Mouse (Mus musculus) cerebellum, adult 11-12 months (tissue): ENCODE measurements at regions not wholly inside any gene's neighbourhood (a gene's known extent, or its start where the extent isn't known, plus 50 kb on each side); places are given as distances from the start of the nearest gene placed in this dataset.
A peak's percentile ranks its signal among the peaks of the same experiment; 100 is the strongest.

Experiments used
- DNase-seq: peaks from one replicate; pipeline ENCODE4 v3.0.0; 2022

- DNase-seq, result peak; percentile 3
These were observed 77.3 kb upstream of the Pmfbp1 start for GRCm38 (mm10) chr8:109416327-109417100.

GRCm38 (mm10) chr8:109417222-109417621, 76.6 kb upstream of the Pmfbp1 start:
- peak; percentile 6 for DNase-seq

DNA sequence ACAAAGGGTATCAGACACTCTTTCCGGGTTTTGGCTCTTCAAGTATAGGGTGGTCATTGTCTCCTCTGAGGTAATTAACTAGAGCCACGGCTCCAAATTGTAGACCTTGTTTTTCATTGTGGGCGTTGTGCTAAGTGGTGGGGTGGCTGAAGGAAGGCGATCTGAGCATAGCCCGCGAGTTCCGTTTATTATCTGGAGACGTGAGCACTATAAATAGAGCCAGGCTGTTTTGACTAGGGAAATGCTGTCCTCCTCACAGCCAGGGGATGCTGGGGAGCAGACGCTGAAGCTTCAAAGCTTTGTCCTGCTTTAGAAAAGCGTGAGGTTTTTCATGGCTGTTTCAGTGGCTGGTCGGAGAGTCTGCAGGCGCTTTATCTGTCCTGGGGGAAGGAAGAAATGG, 75.9 kb upstream of the Pmfbp1 start:
- DNase-seq, result no peak

DNA sequence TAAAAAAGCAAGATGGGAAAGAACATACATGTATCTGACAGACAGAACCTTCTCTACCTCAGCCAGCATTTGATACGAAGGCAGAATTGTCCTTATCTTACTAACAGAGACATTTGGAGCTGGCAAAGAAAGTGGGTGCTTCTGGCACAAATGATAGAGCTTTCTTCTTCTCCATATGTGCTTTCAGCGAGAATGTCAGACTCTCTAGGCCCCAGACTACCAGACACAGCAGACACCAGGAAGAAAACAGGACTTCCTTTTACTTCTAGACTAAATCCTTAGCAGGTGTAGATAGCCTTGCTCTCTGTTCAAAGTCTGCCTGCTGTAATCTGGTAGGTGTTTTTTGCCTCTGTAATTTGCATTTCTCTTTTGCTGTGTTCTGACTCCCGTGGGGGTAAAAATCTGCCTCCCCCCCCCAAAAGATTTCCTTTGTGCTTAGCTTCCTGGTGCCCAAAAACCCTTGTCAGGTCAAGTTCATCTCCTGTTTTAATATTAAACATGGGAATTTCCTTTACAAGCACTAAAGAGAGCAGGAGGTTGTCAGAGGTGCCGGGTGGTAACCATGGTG, 74.7 kb upstream of the Pmfbp1 start:
- DNase-seq, result no peak

- DNase-seq, result no peak
These were observed 69.8 kb upstream of the Pmfbp1 start for GRCm38 (mm10) chr8:109424004-109424403.

GRCm38 (mm10) chr8:109428551-109428950, 65.3 kb upstream of the Pmfbp1 start:
- DNase-seq, result no peak

GRCm38 (mm10) chr8:109434538-109434937, 59.3 kb upstream of the Pmfbp1 start:
- DNase-seq, result no peak

GRCm38 (mm10) chr8:109436056-109436455, 57.8 kb upstream of the Pmfbp1 start:
- no peak for DNase-seq

DNA sequence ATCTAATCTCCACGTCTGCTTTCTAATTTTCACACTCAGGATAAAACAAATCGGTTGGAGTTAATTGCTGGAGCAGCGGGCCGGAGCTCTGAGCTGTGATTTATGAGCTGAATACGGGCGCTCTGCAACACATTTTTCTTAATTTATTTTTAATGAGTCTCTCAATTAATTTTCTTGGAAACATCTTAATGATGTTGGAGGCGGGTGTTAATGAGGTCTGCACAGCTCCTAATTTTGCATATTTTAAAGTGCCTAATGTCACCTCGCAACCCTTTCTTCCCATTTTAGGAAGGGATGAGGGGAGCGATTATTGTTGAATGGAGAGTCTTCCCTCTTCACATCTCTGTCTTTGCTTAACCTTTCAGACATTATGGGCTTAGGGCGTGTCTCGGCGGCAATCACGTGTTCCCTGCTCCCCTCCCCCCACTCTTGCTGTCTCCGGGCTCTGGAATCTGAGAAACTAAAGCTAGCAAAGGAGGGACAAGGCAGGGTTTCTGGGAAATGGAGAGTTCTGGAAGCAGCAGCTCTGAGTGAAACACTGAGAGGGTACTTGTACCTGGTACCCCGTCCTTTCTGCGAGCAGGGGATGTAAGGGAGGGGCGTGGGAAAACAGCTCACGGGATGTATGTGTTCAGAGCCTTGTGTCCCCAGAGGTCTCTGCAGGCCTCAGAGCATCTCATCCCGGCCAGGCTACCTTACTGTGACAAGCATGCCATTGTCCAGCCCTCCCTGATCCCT, 56.8 kb upstream of the Pmfbp1 start:
- DNase-seq, result no peak

- DNase-seq, result no peak
These were observed 55.3 kb upstream of the Pmfbp1 start for GRCm38 (mm10) chr8:109438531-109438930.
